Mouse (Mus musculus) hindbrain, postnatal 0 days (tissue): ENCODE measurements at regions not wholly inside any gene's neighbourhood (a gene's known extent, or its start where the extent isn't known, plus 50 kb on each side); places are given as distances from the start of the nearest gene placed in this dataset.
A peak's percentile ranks its signal among the peaks of the same experiment; 100 is the strongest.

Experiments used
- ATAC-seq: fragments of 200-750 bp; cut with Nextera tagmentation; 2 replicates; pipeline ENCODE4 v1.8.0; 2017; ENCODE audit warnings: mild to moderate bottlenecking, moderate TSS enrichment, moderate library complexity
- DNase-seq: peaks from one replicate; pipeline ENCODE4 v3.0.0-alpha.2; 2015; ENCODE audit warnings: low spot score
- H3K27ac ChIP-seq: fragments of 300-500 bp; sonication (generic); 2 replicates; pipeline ENCODE4 v1.5.1; 2014; ENCODE audit warnings: mild to moderate bottlenecking
- H3K27me3 ChIP-seq: fragments of 300-500 bp; sonication (generic); 2 replicates; pipeline ENCODE4 v1.6.1; 2014; ENCODE audit warnings: low read length, mixed read lengths; ENCODE audit not compliant: insufficient read depth
- H3K36me3 ChIP-seq: fragments of 300-500 bp; sonication (generic); 2 replicates; pipeline ENCODE4 v1.6.1; 2014; ENCODE audit warnings: low read length, mixed read lengths; ENCODE audit not compliant: insufficient read depth
- H3K4me1 ChIP-seq: fragments of 300-500 bp; sonication (generic); 2 replicates; pipeline ENCODE4 v1.6.1; 2014; ENCODE audit warnings: antibody characterized with exemption, low read length, mixed read lengths; ENCODE audit not compliant: insufficient read depth
- H3K4me2 ChIP-seq: fragments of 300-500 bp; sonication (generic); 2 replicates; pipeline ENCODE4 v1.6.1; 2014; ENCODE audit warnings: low read depth, mild to moderate bottlenecking, low read length, moderate library complexity, mixed read lengths
- H3K4me3 ChIP-seq: fragments of 300-500 bp; sonication (generic); 2 replicates; pipeline ENCODE4 v1.5.1; 2014; ENCODE audit warnings: low read length
- H3K9ac ChIP-seq: fragments of 300-500 bp; sonication (generic); replicated peaks from 2 replicates; pipeline ENCODE4 v1.6.1; 2014; ENCODE audit warnings: mild to moderate bottlenecking, low read length, moderate library complexity, mixed read lengths
- H3K9me3 ChIP-seq: fragments of 300-500 bp; sonication (generic); 2 replicates; pipeline ENCODE4 v1.6.1; 2016; ENCODE audit warnings: low read length, mixed read lengths
- CTCF ChIP-seq: IDR thresholded peaks from 2 replicates; pipeline ENCODE4 v1.5.1; 2016; ENCODE audit warnings: antibody characterized with exemption, control low read depth, low read depth
- WGBS: fragments of 180-500 bp; shearing (Covaris S2); extraction: QIAGEN DNeasy Blood & Tissue Kit; methylation state at CpG from one replicate; pipeline ENCODE4 v1.1.7; 2014; 5-methylcytosine and 5-hydroxymethylcytosine counted together

GRCm38 (mm10) chr10:56893210-56893705, 516.1 kb downstream of the Gja1 start:
- Histone ChIP-seq H3K9me3 (no peaks in the 10 kb centered on the region), H3K27me3 (no peaks in the 10 kb centered on the region), H3K27ac (peak overlapping the region; percentile 73), H3K9ac (no peak overlapping the region), H3K4me1 (no peaks in the 10 kb centered on the region), H3K4me3 (no peak overlapping the region), H3K36me3 (no peaks in the 10 kb centered on the region), H3K4me2 (0 out of 2 replicates have a peak overlapping the region, but pooled peaks have one; percentile 27)
- DNase-seq: peak; percentile 78
- ATAC-seq: peak; percentile 90
- WGBS: 8% methylated on average over 8 of the region's 8 CpGs
- TF ChIP-seq CTCF: no peak

- no peaks in the 10 kb centered on the region for H3K36me3 ChIP-seq
- DNase-seq: peak; percentile 46
- peak; percentile 92 for ATAC-seq
- no peak overlapping the region for H3K4me2 ChIP-seq
- WGBS: 34% methylated on average over 5 of the region's 5 CpGs
- peak overlapping the region; percentile 59; the same call in 1 of the 2 replicates for H3K27ac ChIP-seq
- no peaks in the 10 kb centered on the region for H3K9me3 ChIP-seq
- H3K4me1 ChIP-seq: no peaks in the 10 kb centered on the region
- TF ChIP-seq CTCF: no peak
- H3K4me3 ChIP-seq: no peak overlapping the region
- H3K9ac ChIP-seq: no peak overlapping the region
- H3K27me3 ChIP-seq: no peaks in the 10 kb centered on the region
These were observed 522.6 kb downstream of the Gja1 start for GRCm38 (mm10) chr10:56899640-56900274.

- WGBS: 89% methylated on average over 6 of the region's 6 CpGs
- Histone ChIP-seq H3K27ac (no peak overlapping the region), H3K4me3 (no peak overlapping the region), H3K27me3 (no peaks in the 10 kb centered on the region), H3K36me3 (no peaks in the 10 kb centered on the region), H3K4me2 (no peak overlapping the region), H3K9ac (no peak overlapping the region), H3K4me1 (no peaks in the 10 kb centered on the region), H3K9me3 (no peaks in the 10 kb centered on the region)
- ATAC-seq: no peak
- no peak for TF ChIP-seq CTCF
- DNase-seq: no peak
These were observed 523.8 kb downstream of the Gja1 start for GRCm38 (mm10) chr10:56900914-56901313.

GRCm38 (mm10) chr10:56912711-56913110, 535.6 kb downstream of the Gja1 start:
- Histone ChIP-seq H3K4me3 (no peak overlapping the region), H3K9ac (no peak overlapping the region), H3K9me3 (no peaks in the 10 kb centered on the region), H3K4me1 (no peaks in the 10 kb centered on the region), H3K4me2 (no peak overlapping the region), H3K27me3 (no peaks in the 10 kb centered on the region), H3K36me3 (no peaks in the 10 kb centered on the region), H3K27ac (no peak overlapping the region)
- TF ChIP-seq CTCF: no peak
- ATAC-seq: no peak
- DNase-seq: no peak
- WGBS: 98% methylated on average over 1 of the region's 1 CpGs

- ATAC-seq: no peak
- H3K27ac ChIP-seq: no peak overlapping the region
- H3K9me3 ChIP-seq: no peaks in the 10 kb centered on the region
- no peak overlapping the region for H3K4me2 ChIP-seq
- no peaks in the 10 kb centered on the region for H3K27me3 ChIP-seq
- H3K36me3 ChIP-seq: no peaks in the 10 kb centered on the region
- no peak for TF ChIP-seq CTCF
- no peak overlapping the region for H3K9ac ChIP-seq
- DNase-seq: no peak
- WGBS: 81% methylated on average over 5 of the region's 5 CpGs
- no peak overlapping the region for H3K4me3 ChIP-seq
- H3K4me1 ChIP-seq: no peaks in the 10 kb centered on the region
These were observed 537.0 kb downstream of the Gja1 start for GRCm38 (mm10) chr10:56914103-56914502.

GRCm38 (mm10) chr10:56918412-56918811, 541.3 kb downstream of the Gja1 start:
- Histone ChIP-seq H3K9me3 (no peaks in the 10 kb centered on the region), H3K4me3 (no peak overlapping the region), H3K9ac (no peak overlapping the region), H3K4me1 (no peaks in the 10 kb centered on the region), H3K27ac (no peak overlapping the region), H3K36me3 (no peaks in the 10 kb centered on the region), H3K4me2 (no peak overlapping the region), H3K27me3 (no peaks in the 10 kb centered on the region)
- 79% methylated on average over 5 of the region's 5 CpGs for WGBS
- DNase-seq (no peak), ATAC-seq (no peak)
- no peak for TF ChIP-seq CTCF
